Mouse (Mus musculus) right cerebral cortex, postnatal 36 days (tissue): ENCODE measurements at regions not wholly inside any gene's neighbourhood (a gene's known extent, or its start where the extent isn't known, plus 50 kb on each side); places are given as distances from the start of the nearest gene placed in this dataset.
A peak's percentile ranks its signal among the peaks of the same experiment; 100 is the strongest.

ENCODE experiments used
- DNase-seq, 2 experiments: peaks; one replicate each; pipeline ENCODE4 v3.0.0; 2022; ENCODE audit warnings: low spot score in 2 of 2, mixed read lengths in 1 of 2

DNA sequence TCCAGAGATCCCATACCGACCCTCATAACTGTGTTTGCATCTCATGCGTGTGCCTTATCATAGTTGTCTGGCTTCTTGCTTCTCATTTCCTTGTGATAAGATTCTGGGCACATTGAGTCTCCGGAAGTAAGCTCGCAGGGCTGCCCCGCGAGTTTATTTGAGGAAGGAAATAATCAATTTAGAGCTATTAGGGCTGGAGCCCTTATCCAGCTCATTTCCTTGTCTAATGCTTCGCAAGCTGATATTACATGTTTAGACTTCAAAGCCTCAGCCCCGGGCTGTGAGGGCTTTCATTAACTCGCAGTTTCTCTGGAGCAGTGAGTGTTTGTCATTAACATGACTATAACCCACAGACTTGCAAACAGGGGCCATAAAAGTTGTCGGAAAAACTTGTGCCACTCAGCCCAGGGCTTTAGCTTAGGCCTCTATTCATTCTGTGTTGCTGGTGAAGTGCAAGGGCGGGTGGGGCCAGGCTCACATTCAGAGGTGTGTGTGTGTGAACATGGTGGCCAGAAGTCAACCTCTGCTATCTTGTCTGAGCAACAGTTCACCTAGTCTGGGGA lies 251.0 kb upstream of the Gm5148 start:
- no peak for DNase-seq

DNA sequence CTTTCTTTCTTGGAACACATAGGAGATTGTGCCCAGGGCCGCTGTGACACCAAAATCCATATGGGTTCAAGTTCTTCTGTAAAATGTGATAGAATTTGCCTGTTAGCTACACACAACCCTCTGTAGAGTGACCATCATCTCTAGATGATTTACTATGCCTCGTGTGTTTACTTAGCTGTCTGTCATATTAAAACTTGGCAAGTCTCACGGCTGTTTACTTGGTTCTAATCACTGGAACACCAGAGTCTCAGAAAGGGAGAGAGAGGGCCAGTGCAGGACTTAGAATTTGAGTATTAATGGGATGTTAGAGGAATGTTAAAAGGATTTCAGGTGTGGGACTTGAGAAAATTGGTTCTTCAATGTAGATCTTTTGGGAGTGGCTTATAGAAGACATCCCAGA lies 248.6 kb upstream of the Gm5148 start:
- no peak for DNase-seq

DNA sequence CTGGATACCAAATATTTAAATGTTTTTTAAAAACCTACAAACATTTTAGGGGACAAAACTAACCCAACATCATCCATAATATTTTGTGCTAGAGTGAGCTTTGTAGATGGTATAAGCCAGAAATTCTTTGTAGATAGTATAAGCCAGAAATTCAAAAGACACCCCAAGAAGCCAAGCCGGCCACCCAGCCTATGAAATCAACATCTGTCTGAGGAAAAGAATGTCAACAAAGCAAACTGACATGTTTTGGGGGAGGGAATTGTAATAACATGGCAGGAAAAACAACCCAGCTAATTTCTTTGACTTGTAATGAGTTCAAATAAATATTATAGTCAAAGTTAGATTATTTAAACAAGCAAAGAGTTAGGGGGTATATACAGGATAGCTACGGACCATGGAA lies 246.9 kb upstream of the Gm5148 start:
- no peak for DNase-seq

DNA sequence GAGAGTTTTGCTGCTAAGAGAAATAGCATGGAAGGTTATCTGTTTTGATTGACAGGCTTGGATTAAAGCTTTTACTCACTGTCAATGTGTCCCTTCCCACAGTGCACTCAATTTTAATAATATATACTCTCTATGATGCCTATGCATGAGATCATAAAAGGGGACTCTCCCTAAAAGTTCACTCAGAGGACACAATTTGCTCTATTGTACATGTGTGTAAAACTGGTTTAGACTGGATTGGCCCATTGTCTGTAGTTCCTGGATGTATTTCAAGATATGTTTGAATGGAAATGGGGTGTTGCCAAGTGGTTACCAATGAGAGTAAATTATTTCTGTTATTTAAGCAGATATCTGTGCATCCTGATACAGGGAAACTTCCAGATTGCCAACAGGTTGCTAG lies 244.4 kb upstream of the Gm5148 start:
- no peak for DNase-seq

DNA sequence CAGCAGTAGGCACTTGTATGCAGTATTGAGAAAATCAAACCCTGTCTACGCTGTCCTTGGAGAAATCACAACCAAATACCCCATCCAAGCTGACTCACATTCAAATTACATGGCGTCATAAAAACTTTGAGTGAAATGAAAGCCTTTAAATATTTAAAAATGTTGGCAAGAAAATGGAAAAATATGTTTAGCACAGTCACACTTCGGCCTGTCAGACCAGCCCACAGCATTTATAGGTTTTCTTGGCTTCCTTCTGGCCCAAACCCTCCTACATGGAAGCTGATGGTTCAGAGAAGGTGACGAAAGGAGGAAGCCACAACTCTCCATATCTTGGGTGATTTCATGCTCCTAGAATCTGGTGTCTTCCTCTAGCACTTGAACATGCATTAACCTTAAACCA lies 240.9 kb upstream of the Gm5148 start:
- no peak for DNase-seq

DNA sequence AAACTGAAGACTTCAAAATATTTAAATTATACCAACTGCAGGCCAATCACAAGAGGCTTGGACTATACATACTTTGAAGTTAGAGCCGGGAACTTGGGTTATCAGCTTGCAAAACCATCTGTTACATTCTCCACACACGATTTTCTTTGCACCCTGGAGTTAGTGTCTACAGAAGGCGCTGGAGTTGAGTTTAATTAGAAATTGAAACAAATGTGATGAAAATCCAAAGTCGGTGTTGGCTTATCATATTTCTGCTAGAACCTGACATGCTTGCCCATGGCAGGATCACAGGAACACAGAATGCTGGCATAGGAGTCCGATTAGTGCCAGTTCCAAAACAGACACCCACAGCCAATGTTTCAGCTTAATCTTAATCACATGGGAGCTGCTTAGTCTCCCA lies 239.8 kb upstream of the Gm5148 start:
- DNase-seq, result no peak

DNA sequence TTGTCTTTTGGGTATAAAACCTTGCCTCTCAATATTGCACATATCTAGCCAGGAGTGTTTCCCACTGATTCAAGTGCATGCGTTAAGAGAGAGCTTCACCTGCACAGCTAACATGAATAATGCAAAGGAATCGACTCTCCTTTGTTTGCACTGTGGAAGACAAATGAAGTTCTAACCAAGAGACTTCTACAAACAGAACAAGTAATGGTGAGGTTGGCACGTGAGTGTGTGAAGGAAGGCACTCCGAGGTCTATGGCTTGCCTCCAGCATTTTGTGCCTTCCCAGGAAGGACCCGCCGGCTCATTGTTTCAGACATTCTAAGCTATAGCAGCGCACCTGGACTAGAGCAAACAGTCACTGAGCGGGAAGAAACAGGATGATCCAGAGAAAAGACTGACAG lies 238.5 kb upstream of the Gm5148 start:
- no peak for DNase-seq

DNA sequence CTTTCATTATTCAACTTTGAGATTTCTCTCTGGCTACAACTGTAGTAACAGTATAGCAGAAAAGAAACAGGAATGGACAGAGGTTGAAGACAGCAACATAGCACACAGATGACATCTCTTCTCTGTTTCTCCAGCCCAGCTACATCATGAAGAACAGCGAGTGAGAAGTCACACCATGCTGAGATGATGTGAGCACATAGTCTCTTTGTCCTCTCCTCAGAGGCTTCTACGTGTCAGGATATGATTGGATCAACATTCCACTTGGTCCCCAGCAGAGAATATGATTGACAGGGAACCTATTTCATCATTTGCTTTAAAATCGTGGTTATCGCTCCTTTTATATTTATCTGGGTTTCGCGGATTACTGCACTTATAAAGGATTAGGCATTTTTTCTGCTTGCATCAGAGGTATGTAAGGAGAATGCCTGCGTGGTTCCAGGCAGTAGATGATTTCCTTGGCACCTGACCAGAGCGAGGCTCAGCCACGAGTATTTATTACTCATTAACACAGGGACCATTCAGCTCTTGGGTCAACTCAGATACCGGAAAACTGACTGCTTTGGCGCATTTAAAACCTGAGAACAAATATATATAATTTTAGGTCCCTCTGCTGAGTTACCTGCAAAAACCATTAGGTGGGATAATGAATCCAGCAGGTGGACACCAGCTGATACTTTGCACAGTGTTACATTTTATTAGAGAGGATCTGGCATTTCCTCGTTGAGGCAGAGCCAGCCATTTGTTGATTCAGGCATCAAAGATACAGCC lies 237.9 kb upstream of the Gm5148 start:
- no peak for DNase-seq

DNA sequence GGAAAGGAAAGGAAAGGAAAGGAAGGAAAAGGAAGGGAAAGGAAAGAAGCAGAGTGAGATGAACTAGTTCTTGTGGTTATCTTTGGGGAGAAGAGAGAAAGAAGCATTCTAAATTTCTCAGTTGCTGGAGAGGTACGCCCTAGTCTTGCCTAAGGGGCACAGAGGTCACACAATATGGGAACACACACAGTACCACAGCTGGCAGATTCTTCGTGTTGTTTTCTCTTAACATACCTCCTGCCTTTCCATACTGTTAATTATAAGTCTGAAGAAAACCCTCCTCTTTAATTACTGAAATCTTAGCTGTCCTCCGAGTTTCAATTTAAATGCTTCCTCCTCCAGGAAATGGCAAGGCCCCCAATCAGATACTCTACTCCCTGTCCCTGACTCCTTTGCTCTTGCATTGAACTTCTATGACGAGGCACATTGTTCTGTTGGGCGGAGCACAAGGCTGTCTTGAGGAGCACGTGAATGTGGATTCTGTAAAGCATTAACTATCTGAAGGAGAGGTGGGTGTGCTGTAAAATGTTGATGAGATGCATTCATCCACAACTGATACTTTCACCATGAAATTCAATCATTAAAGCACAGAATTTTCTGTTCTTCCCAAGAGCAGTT lies 234.2 kb upstream of the Gm5148 start:
- DNase-seq, result no peak

DNA sequence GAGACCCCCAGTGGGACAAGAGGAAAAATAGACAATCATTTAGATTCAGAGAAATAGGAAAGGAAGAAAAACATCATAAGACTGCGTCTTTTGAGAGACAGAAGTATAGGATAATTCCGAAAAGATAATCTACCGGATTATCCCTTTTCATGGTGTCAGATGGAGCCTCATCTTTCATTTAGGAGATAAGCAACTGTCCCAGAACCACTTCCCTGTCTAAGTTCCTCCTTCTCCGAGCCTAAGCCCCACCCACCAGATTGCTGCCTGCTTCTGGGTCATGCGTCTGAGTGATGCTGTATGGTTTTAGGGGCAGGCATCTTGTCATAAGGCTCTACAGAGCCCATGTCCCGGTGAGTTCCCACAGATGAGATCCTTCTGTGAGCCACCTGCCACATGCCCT lies 232.3 kb upstream of the Gm5148 start:
- DNase-seq, result no peak

DNA sequence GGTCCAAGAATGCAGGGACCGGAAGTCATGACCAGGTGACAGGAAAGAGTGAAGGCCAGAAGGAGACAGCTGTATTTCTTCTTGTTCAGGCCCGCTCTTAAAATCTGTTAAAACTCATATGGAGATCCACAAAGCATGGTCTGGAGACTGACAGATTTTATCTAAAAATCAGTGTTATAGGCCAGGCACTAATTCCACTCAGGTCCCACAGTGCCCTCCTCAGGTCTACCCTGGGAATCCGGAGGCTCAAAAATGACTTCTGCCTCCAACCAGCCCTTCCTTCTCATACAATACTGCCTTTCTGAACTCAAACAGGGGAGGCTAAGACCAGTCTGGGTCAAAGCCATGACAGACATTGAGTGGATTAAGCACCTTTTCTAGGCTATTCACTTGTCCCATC lies 228.6 kb upstream of the Gm5148 start:
- DNase-seq, result no peak

DNA sequence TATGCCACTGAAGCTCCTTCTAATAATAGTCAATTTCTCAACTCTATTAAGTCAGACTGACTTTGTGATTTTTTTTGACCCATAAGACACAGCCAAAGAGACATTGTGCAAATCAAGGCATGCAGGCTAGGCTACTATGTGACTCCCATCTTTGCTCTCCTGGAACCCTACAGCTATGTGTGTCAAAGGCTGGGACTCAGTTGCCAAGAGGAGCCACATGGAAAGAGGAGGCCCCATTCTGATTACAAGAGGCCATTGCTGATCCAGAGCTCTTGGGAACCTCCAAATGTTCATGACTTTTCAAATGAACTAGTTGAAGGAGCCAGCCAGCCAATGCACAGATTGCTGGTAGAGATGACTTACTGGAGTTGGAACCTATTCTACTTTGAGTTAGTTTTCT lies 228.0 kb upstream of the Gm5148 start:
- no peak for DNase-seq

DNA sequence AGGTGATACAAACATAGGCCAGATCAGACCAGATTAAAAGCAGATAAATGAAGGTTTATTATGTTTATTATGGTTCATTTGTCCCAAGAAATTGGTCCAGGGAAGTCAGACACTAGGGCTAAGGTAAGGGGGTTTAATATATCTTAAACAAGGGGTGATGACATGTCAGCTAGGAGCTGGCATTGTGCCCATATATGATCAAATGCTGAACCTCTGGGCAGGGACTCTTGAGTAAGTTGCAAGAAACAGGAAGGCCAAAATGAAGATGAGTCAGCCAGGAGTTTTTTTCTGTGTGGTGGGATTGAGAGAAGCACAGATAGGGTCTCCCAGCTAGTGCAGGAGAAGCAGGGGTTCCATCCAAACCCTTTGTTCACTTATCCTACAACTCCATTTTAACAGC lies 219.4 kb upstream of the Gm5148 start:
- no peak for DNase-seq

DNA sequence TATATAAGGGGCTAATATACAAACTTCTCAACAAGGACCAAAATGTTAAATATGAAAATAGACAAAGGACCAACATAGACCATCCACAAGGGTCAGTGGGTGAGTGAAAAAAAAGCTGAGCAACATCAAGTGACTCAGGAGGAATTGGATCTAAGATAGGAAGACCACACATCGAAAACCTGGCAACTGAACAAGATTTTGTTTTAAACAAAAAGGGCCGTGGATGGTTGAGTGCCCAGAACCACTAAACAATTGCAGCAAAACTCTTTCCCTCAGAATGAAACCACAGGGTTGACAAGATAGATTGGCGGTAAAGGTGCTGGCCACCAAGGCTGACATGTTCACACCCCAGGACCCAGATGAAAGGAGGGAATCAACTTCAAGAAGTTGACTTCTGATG lies 215.7 kb upstream of the Gm5148 start:
- DNase-seq, result no peak

DNA sequence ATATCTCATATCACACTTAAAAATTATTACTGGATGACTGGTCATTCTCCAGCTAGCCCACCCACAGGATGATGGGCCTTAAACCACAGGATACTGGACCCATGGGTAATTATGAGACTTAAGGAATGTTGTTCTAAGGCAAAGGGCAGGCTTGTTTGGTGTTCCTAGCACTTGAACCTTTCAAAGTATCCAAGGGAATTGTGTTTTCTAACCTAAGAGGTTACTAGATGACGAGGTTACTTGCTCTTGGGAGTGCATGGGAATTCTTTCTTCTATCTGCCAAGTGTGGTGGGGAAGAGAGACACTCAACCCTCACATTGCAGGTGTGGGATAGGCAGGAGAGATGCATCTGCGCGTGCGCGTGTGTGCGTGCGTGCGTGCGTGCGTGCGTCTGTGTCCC lies 214.6 kb upstream of the Gm5148 start:
- DNase-seq, result no peak

DNA sequence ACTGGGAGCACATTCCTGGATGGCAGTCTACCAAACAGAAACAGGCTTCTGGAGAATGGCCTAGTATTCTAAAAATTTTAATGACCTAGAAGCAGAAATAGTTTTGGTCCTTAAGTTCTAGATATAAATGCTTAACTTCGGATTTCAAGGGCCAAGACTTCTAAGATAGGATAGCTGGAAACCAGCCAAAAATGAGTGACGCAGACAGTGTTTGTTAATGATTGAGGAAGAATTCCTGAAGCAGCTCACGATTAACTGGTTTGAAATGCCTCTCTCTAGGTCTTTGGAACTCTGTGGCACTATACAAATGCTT lies 213.9 kb upstream of the Gm5148 start:
- DNase-seq, result no peak

DNA sequence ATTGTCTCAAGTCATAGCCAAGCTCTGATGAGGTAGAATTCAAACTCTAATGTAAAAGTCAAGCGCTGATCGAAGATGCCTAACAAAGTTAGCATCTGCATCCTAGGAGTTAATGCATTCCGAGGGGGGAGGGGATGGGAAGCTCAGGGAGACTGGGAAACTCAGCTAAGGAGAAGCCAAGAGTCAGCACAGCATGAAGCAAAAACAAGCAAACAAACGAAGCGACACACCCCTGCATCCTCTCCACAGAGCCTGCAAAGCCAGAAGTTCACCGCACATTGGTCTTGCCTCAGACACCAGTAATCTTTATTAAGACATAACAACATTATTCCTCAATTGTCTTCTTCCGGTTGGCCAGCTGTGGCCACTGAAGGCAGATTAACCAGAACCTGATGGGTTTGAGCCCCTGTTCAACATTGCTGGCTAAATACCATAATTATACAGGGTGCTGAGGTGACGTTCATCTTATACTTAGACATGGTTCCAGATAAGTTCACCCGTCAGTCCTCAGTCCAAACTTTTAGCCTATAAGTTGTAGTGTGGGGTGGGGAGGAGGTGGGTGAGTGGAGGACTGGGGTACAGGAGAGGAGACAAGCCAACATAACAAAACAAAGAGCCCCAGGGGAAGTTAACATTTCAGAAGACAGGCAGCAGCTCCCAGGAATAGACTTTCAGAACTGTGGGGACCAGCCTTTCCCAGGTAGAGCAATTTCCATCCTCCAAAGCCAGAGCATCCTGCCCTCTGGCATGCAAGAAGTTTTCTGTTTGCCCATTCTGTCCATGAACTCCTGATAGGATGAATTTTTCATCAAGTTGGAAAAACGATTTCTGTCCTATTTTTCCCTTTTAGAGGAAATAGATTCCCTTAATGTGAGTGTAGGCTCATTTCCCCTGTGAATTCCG lies 213.3 kb upstream of the Gm5148 start:
- no peak for DNase-seq

DNA sequence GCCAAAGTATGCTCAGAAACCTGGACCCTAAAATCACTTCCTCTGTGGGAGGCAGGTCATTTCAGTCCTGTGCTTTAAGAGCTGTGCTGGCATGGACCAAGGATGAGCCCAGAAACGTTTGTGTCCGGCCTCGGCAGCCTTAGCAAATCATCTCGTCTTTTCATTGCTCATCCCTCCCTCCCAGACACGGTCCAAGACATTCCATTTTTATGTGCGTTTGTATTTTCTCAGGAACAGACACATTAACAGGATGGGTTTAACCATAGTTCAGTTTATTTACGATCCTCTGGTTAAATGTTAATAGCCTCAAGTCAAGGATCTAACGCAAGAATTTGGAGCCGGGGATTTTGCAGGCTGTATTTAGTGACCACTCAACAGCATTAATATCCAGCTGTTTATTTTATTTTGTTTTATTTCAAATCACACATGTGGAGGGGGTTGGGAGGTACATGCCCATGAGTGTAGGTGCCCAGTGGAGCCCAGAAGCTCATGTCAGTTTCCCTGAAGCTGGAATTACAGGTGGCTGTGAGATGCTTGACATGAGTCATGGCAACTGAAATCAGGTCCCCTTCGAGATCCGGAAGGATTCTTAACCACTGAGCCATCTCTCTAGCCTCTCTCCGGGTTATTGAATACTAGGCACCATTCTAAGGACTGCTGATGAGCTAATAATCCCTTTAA lies 212.1 kb upstream of the Gm5148 start:
- DNase-seq, result no peak

DNA sequence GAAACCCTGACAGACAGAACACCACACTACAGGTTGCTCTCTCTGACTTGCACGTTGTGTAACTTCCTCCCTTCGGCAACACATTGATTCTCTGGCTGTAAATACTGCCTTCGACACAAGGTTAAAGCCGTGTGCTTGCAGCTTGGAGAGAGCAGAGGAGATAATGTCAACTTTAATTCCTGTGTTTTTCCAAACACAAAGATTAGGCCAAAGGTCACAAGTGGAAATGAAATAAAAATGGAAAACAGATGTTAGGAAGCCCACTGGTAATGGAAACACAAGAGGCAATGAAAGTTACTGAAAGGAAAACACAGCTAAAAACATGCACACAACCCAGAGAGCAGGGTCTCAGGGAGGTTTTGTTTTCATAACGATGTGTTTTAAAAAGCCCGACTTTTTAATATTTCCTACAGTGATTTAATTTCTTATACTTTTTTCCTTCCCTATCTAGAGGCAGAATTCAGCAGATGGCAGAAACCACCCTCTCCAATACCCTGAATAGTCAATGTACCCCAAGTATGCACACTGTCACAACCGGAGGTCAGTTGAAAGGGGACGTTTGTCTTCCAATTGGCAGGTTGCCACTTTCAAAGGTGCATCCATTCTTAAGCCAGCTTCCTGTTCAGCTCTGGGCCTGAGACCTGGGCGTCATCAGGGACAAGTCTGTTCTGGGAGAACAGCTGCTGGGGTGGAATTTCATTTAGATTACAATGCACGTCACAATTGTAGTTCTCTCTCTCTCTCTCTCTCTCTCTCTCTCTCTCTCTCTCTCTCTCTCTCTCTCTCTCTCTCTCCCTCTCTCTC lies 210.8 kb upstream of the Gm5148 start:
- DNase-seq, result peak in 1 of 2 experiments; percentile 1

DNA sequence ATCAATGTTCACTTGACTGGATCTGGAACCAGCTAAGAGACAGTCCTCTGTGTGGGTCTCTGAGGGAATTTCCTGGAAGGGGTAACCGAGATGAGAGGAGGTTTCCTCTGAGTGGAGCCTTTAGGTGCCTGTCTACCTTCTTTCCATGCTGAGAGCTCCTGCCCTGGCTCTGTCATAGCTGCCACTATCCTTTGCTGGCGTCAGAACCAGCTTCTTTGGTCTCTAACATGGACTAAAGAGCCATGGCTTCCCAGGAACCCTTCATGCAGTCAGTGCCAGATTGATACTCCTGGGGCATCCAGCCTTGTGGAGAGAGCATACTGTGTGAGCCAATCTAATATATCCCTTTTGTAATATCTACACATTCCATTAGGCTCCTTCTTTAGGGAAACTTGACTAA lies 209.9 kb upstream of the Gm5148 start:
- DNase-seq, result no peak

DNA sequence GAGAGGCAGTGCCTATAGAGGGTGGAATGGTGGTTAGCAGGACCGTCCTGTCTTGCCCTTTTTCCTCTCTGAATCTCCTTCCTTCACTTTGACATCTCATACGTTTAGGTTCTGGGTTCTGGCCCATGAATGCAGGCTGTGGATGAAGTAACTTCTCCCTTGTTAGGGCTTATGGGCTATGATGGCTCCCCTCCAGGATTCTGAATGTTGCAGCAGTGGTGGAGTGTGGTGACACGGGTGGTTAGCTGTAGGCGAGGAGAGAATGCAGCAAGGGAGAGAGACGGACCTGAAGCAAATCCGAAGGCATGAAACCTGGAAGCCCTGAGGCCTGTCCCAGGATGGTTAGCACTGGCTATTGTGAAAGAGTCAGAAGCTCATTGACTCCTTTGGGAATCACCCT lies 204.4 kb upstream of the Gm5148 start:
- no peak for DNase-seq
